Mouse (Mus musculus): ENCODE measurements at regions not wholly inside any gene's neighbourhood (a gene's known extent, or its start where the extent isn't known, plus 50 kb on each side); places are given as distances from the start of the nearest gene placed in this dataset.

- H3K9ac ChIP-seq (replicated peaks; ENCODE audit: low read length) = no peak overlapping the region
- DNase-seq (ENCODE audit: low spot score) (no peak), ATAC-seq (replicated peaks; ENCODE audit: insufficient number of reproducible peaks, low FRiP score, low TSS enrichment, low read depth) (no peak)
- no peaks in the 10 kb centered on the region for H3K27me3 ChIP-seq (ENCODE audit: control insufficient read depth, insufficient read depth, low read length)
- no peaks in the 10 kb centered on the region for H3K36me3 ChIP-seq (replicated peaks; ENCODE audit: control insufficient read depth, insufficient read depth, low read depth, low read length)
- no peaks in the 10 kb centered on the region for H3K4me1 ChIP-seq (ENCODE audit: control insufficient read depth, insufficient read depth, low read length)
- H3K4me2 ChIP-seq (ENCODE audit: low read depth, low read length) = no peak overlapping the region
- WGBS = 64% methylated on average over 6 of the region's 6 CpGs
- H3K9me3 ChIP-seq (replicated peaks; ENCODE audit: control insufficient read depth, low read length) = no peaks in the 10 kb centered on the region
- no peak overlapping the region for H3K4me3 ChIP-seq (ENCODE audit: low read depth, low read length)
- no peak overlapping the region for H3K27ac ChIP-seq (replicated peaks; ENCODE audit: low read depth, low read length)
Observed at GRCm38 (mm10) chr7:129528263-129528662, 63.4 kb upstream of the Wdr11 start.

- Histone ChIP-seq H3K4me2 (ENCODE audit: low read depth, low read length) (no peak overlapping the region), H3K9ac (replicated peaks; ENCODE audit: low read length) (no peak overlapping the region), H3K36me3 (replicated peaks; ENCODE audit: control insufficient read depth, insufficient read depth, low read depth, low read length) (no peaks in the 10 kb centered on the region), H3K9me3 (replicated peaks; ENCODE audit: control insufficient read depth, low read length) (no peaks in the 10 kb centered on the region), H3K4me1 (ENCODE audit: control insufficient read depth, insufficient read depth, low read length) (no peaks in the 10 kb centered on the region), H3K27me3 (ENCODE audit: control insufficient read depth, insufficient read depth, low read length) (no peaks in the 10 kb centered on the region), H3K27ac (replicated peaks; ENCODE audit: low read depth, low read length) (no peak overlapping the region), H3K4me3 (ENCODE audit: low read depth, low read length) (no peak overlapping the region)
- 85% methylated on average over 6 of the region's 6 CpGs for WGBS
- DNase-seq (ENCODE audit: low spot score) (no peak), ATAC-seq (replicated peaks; ENCODE audit: insufficient number of reproducible peaks, low FRiP score, low TSS enrichment, low read depth) (no peak)
Observed at GRCm38 (mm10) chr7:129533366-129533905, 58.2 kb upstream of the Wdr11 start.
